Mouse (Mus musculus): ENCODE results near the gene Nup107. TPM values are rescaled to one million over a fixed set of nuclear protein-coding genes. Genes with fewer than 3 reads are reported as not detected.
"Not testable (repeated sequence)": the region's sequence is repeated elsewhere in the genome, so short reads cannot be mapped to it uniquely, and the experiment has no call there.

Nup107 gene
- polyA plus RNA-seq, 1 experiment, result not detected

GRCm38 (mm10) chr10:117726350-117726749 is 66.2 kb downstream of the Nup107 start:
- WGBS, result 88% methylated on average over 4 of the region's 4 CpGs
- no peak overlapping the region for H3K27ac ChIP-seq (ENCODE audit: insufficient read depth, low read depth, low read length)
- TF ChIP-seq CTCF (IDR thresholded peaks at IDR 0.05; ENCODE audit: insufficient read depth, low read depth, low read length) (no peak), POLR2A (IDR thresholded peaks at IDR 0.05; ENCODE audit: insufficient read depth, low read depth, low read length) (no peak)
- no peak overlapping the region for H3K4me3 ChIP-seq (ENCODE audit: insufficient read depth, low read depth, low read length)
- H3K4me1 ChIP-seq (ENCODE audit: control insufficient read depth, insufficient read depth, low read length), result no peaks in the 10 kb centered on the region

GRCm38 (mm10) chr10:117725671-117726070 is 66.8 kb downstream of the Nup107 start:
- WGBS, result 80% methylated on average over 7 of the region's 7 CpGs
- Histone ChIP-seq H3K27ac (ENCODE audit: insufficient read depth, low read depth, low read length) (no peak overlapping the region), H3K4me3 (ENCODE audit: insufficient read depth, low read depth, low read length) (no peak overlapping the region), H3K4me1 (ENCODE audit: control insufficient read depth, insufficient read depth, low read length) (no peaks in the 10 kb centered on the region)
- TF ChIP-seq CTCF (IDR thresholded peaks at IDR 0.05; ENCODE audit: insufficient read depth, low read depth, low read length), result no peak
- no peak for TF ChIP-seq POLR2A (IDR thresholded peaks at IDR 0.05; ENCODE audit: insufficient read depth, low read depth, low read length)

GRCm38 (mm10) chr10:117724804-117725361 is 67.6 kb downstream of the Nup107 start:
- 93% methylated on average over 3 of the region's 3 CpGs for WGBS
- TF ChIP-seq CTCF (IDR thresholded peaks at IDR 0.05; ENCODE audit: insufficient read depth, low read depth, low read length) (no peak), POLR2A (IDR thresholded peaks at IDR 0.05; ENCODE audit: insufficient read depth, low read depth, low read length) (no peak)
- H3K4me1 ChIP-seq (ENCODE audit: control insufficient read depth, insufficient read depth, low read length), result no peaks in the 10 kb centered on the region

GRCm38 (mm10) chr10:117724136-117724718 is 68.3 kb downstream of the Nup107 start:
- no peak overlapping the region for H3K27ac ChIP-seq (ENCODE audit: insufficient read depth, low read depth, low read length)
- no peaks in the 10 kb centered on the region for H3K4me1 ChIP-seq (ENCODE audit: control insufficient read depth, insufficient read depth, low read length)
- H3K4me3 ChIP-seq (ENCODE audit: insufficient read depth, low read depth, low read length), result no peak overlapping the region
- 79% methylated on average over 5 of the region's 5 CpGs for WGBS
- TF ChIP-seq POLR2A (IDR thresholded peaks at IDR 0.05; ENCODE audit: insufficient read depth, low read depth, low read length), result no peak
- TF ChIP-seq CTCF (IDR thresholded peaks at IDR 0.05; ENCODE audit: insufficient read depth, low read depth, low read length), result no peak

More at GRCm38 (mm10) chr10:117724804-117725361, 67.6 kb downstream of the Nup107 start:
- no peak overlapping the region for H3K27ac ChIP-seq (ENCODE audit: insufficient read depth, low read depth, low read length)
- H3K4me3 ChIP-seq (ENCODE audit: insufficient read depth, low read depth, low read length), result no peak overlapping the region

- H3K4me3 ChIP-seq (ENCODE audit: insufficient read depth, low read depth, low read length), result no peak overlapping the region
- H3K27ac ChIP-seq (ENCODE audit: insufficient read depth, low read depth, low read length), result no peak overlapping the region
- TF ChIP-seq POLR2A (IDR thresholded peaks at IDR 0.05; ENCODE audit: insufficient read depth, low read depth, low read length) (no peak), CTCF (IDR thresholded peaks at IDR 0.05; ENCODE audit: insufficient read depth, low read depth, low read length) (no peak)
- 50% methylated on average over 19 of the region's 19 CpGs for WGBS
- peaks cover 5% of the 10 kb centered on the region for H3K4me1 ChIP-seq (ENCODE audit: control insufficient read depth, insufficient read depth, low read length)
These were observed 74.1 kb downstream of the Nup107 start for GRCm38 (mm10) chr10:117718161-117719119.

- peaks cover 5% of the 10 kb centered on the region for H3K4me1 ChIP-seq (ENCODE audit: control insufficient read depth, insufficient read depth, low read length)
- 14% methylated on average over 4 of the region's 4 CpGs for WGBS
- no peak overlapping the region for H3K27ac ChIP-seq (ENCODE audit: insufficient read depth, low read depth, low read length)
- TF ChIP-seq POLR2A (IDR thresholded peaks at IDR 0.05; ENCODE audit: insufficient read depth, low read depth, low read length), result no peak
- no peak for TF ChIP-seq CTCF (IDR thresholded peaks at IDR 0.05; ENCODE audit: insufficient read depth, low read depth, low read length)
- H3K4me3 ChIP-seq (ENCODE audit: insufficient read depth, low read depth, low read length), result no peak overlapping the region
These were observed 74.9 kb downstream of the Nup107 start for GRCm38 (mm10) chr10:117717583-117717982.

GRCm38 (mm10) chr10:117716686-117717085 is 75.8 kb downstream of the Nup107 start:
- Histone ChIP-seq H3K4me1 (ENCODE audit: control insufficient read depth, insufficient read depth, low read length) (peaks cover 5% of the 10 kb centered on the region), H3K27ac (ENCODE audit: insufficient read depth, low read depth, low read length) (no peak overlapping the region), H3K4me3 (ENCODE audit: insufficient read depth, low read depth, low read length) (no peak overlapping the region)
- WGBS, result 77% methylated on average over 3 of the region's 3 CpGs
- TF ChIP-seq CTCF (IDR thresholded peaks at IDR 0.05; ENCODE audit: insufficient read depth, low read depth, low read length) (no peak), POLR2A (IDR thresholded peaks at IDR 0.05; ENCODE audit: insufficient read depth, low read depth, low read length) (no peak)

- not testable (repeated sequence) for H3K4me3 ChIP-seq (ENCODE audit: insufficient read depth, low read depth, low read length); H3K27ac ChIP-seq (ENCODE audit: insufficient read depth, low read depth, low read length); H3K4me1 ChIP-seq (ENCODE audit: control insufficient read depth, insufficient read depth, low read length)
- WGBS, result 95% methylated on average over 1 of the region's 1 CpGs
These were observed 76.9 kb downstream of the Nup107 start for GRCm38 (mm10) chr10:117715654-117716053.

- no peak overlapping the region for H3K27ac ChIP-seq (ENCODE audit: insufficient read depth, low read depth, low read length)
- peaks cover 5% of the 10 kb centered on the region for H3K4me1 ChIP-seq (ENCODE audit: control insufficient read depth, insufficient read depth, low read length)
- no peak overlapping the region for H3K4me3 ChIP-seq (ENCODE audit: insufficient read depth, low read depth, low read length)
- 69% methylated on average over 4 of the region's 4 CpGs for WGBS
- TF ChIP-seq CTCF (IDR thresholded peaks at IDR 0.05; ENCODE audit: insufficient read depth, low read depth, low read length), result no peak
- no peak for TF ChIP-seq POLR2A (IDR thresholded peaks at IDR 0.05; ENCODE audit: insufficient read depth, low read depth, low read length)
These were observed 77.5 kb downstream of the Nup107 start for GRCm38 (mm10) chr10:117714928-117715500.

Data from olfactory bulb, adult 2 months (tissue).